In genomic region chr9:21819181-21819729, GRCm38 (mm10) we compare ENCODE assay signal across 22 mouse cellular contexts. TPM values are rescaled to one million over a fixed set of nuclear protein-coding genes. Genes with fewer than 3 reads are reported as not detected.
DNase-seq lines count a peak whose midpoint lies in the region; ATAC-seq and TF ChIP-seq lines count a peak whose summit lies in the region.
"Had no signal": no experiment of that assay in that cellular context is flagged by ENCODE, and none has a peak within 500 bp of the region (broad histone marks: within the 10 kb centered on the region; RNA-seq: fewer than 3 reads in every experiment).

No protein-coding gene starts in this region.

- no peaks in the 10 kb centered on the region for H3K27me3 ChIP-seq in intestine, embryonic 16.5 days (replicated peaks; ENCODE audit: control insufficient read depth, insufficient read depth, low read length)
- H3K27me3 ChIP-seq: embryonic facial prominence, embryonic 15.5 days; midbrain, embryonic 13.5 days had no signal

- intact Hi-C loops in gastrocnemius, adult 2 months (cut with DNase I), result no loop called here

- H3K4me2 ChIP-seq in intestine, embryonic 16.5 days (ENCODE audit: low read depth, low read length), result no peak overlapping the region
- H3K4me2 ChIP-seq: embryonic facial prominence, embryonic 15.5 days; heart, embryonic 11.5 days; midbrain, embryonic 13.5 days had no signal

- ATAC-seq in intestine, embryonic 16.5 days, result no peak
- ATAC-seq: inflammation-experienced regulatory T-cells, adult 6 months; liver, postnatal 0 days; midbrain, embryonic 13.5 days had no signal

- H3K27ac ChIP-seq in intestine, embryonic 16.5 days (ENCODE audit: low read length), result no peak overlapping the region
- no peak overlapping the region for H3K27ac ChIP-seq in gastrocnemius, adult 2 months
- H3K27ac ChIP-seq: embryonic facial prominence, embryonic 15.5 days; left cerebral cortex, adult 2 months; midbrain, embryonic 13.5 days had no signal

- no peaks in the 10 kb centered on the region for H3K9me3 ChIP-seq in intestine, embryonic 16.5 days (ENCODE audit: control insufficient read depth, low read length)
- H3K9me3 ChIP-seq: embryonic facial prominence, embryonic 15.5 days; limb, embryonic 10.5 days; midbrain, embryonic 13.5 days had no signal

- H3K4me1 ChIP-seq in intestine, embryonic 16.5 days (ENCODE audit: control insufficient read depth, insufficient read depth, low read length), result no peaks in the 10 kb centered on the region
- H3K4me1 ChIP-seq: embryonic facial prominence, embryonic 15.5 days; midbrain, embryonic 13.5 days had no signal

- no peaks in the 10 kb centered on the region for H3K36me3 ChIP-seq in intestine, embryonic 16.5 days (ENCODE audit: control insufficient read depth, insufficient read depth, low read length)
- H3K36me3 ChIP-seq: midbrain, embryonic 13.5 days had no signal

- no peak overlapping the region for H3K9ac ChIP-seq in intestine, embryonic 16.5 days (ENCODE audit: low read depth, low read length)
- H3K9ac ChIP-seq: embryonic facial prominence, embryonic 15.5 days; liver, postnatal 0 days; midbrain, embryonic 13.5 days had no signal

- no peak for TF ChIP-seq CTCF in gastrocnemius, adult 2 months (IDR thresholded peaks at IDR 0.05)

- peak; percentile 41 for DNase-seq in layer of hippocampus, adult 11-12 months (ENCODE audit: low spot score)
- DNase-seq in layer of hippocampus, adult 9-10 months (ENCODE audit: low spot score), result no peak
- peak; percentile 63 to 72 for DNase-seq in cerebellum, adult 18-20 months
- peak; percentile 70 to 74 for DNase-seq in cerebellum, postnatal 10 days
- DNase-seq in layer of hippocampus, adult 9-11 months, result peak; percentile 34
- DNase-seq in retina, embryonic 14.5 days (ENCODE audit: low spot score), result no peak
- DNase-seq in gastrocnemius, adult 2 months, result no peak
- DNase-seq: adrenal gland, postnatal 14 days; embryo, embryonic 11 days; heart, postnatal 10 days; kidney, adult 9 months; kidney, postnatal 4 days; liver, postnatal 0 days; lung, postnatal 10 days; thymus, adult 2 months had no signal

- H3K4me3 ChIP-seq in intestine, embryonic 16.5 days (ENCODE audit: low read length), result no peak overlapping the region
- H3K4me3 ChIP-seq in gastrocnemius, adult 2 months, result no peak overlapping the region
- H3K4me3 ChIP-seq: embryonic facial prominence, embryonic 15.5 days; left cerebral cortex, adult 2 months; limb, embryonic 10.5 days; midbrain, embryonic 13.5 days had no signal

- 89% methylated on average over 2 of the region's 2 CpGs for WGBS in intestine, embryonic 16.5 days

RNA-seq across cellular contexts. Expression of gene Angptl8, which starts 16.1 kb away (rescaled TPM):
- 17.3 and 18.4 TPM in 2 replicates for polyA plus RNA-seq in intestine, embryonic 16.5 days (2015; fragmentation: Nextera tagmentation; extraction: Ambion mirVana)
- not detected for total RNA-seq in gastrocnemius, adult 2 months (2021)
- total RNA-seq: left cerebral cortex, adult 2 months had no signal
- polyA plus RNA-seq: inflammation-experienced regulatory T-cells, adult 6 months had no signal

RNA-seq across cellular contexts. Expression of gene Kank2, which starts 20.7 kb away (rescaled TPM):
- 9.7 and 9.9 TPM in 2 replicates for polyA plus RNA-seq in intestine, embryonic 16.5 days (2015; fragmentation: Nextera tagmentation; extraction: Ambion mirVana)
- total RNA-seq in gastrocnemius, adult 2 months (2021), result 10 to 100 TPM; 11.5 to 16.6 TPM
- polyA plus RNA-seq: inflammation-experienced regulatory T-cells, adult 6 months had no signal

RNA-seq across cellular contexts. Expression of gene Dock6, which starts 33.2 kb away (rescaled TPM):
- 23.3 and 24.7 TPM in 2 replicates for polyA plus RNA-seq in intestine, embryonic 16.5 days (2015; fragmentation: Nextera tagmentation; extraction: Ambion mirVana)
- total RNA-seq in gastrocnemius, adult 2 months (2021), result 10 to 100 TPM in 1 of 2 experiments, 1 to 10 TPM in 1; 9.4 to 10.5 TPM

RNA-seq across cellular contexts. Expression of gene Spc24, which starts 59.2 kb away (rescaled TPM):
- 85.5 and 106 TPM in 2 replicates for polyA plus RNA-seq in intestine, embryonic 16.5 days (2015; fragmentation: Nextera tagmentation; extraction: Ambion mirVana)
- total RNA-seq in gastrocnemius, adult 2 months (2021), result under 1 TPM; 0.50 to 0.89 TPM

Comparison
In these comparisons a context has a peak if more than half of its experiments do, and no peak if none do; other contexts are left out.
1. DNase-seq: peak in layer of hippocampus, adult 11-12 months (single experiment), cerebellum, adult 18-20 months (2 of 2), cerebellum, postnatal 10 days (2 of 2) and layer of hippocampus, adult 9-11 months (single experiment); none in layer of hippocampus, adult 9-10 months (single experiment), retina, embryonic 14.5 days (single experiment) and gastrocnemius, adult 2 months (single experiment).